Comparison of ENCODE assay signal across 16 mouse cellular contexts in the genomic region with DNA sequence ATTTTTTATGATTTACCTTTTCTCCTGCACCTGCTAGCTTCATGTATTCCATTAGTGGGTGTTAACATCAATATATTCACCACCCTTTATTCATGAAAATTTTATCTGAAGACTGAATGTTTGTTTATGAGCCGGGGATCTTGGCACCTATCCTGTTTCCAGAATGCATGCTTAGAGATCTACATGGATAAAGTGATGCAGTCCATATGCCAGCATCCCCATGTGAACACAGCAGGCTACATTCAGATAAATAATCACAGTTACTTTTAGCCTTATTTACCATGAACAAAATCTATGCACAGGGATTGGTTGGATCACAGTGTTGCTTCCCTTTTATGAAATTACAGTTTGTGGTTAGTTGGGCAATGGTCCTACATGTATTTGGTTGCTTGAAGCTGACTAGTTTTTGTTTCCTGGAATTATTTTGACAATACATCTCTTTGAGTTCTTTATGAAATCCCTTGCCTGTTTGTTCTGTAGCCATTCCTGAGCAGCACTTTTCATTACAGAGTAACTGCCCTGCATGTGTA. TPM values are rescaled to one million over a fixed set of nuclear protein-coding genes. Genes with fewer than 3 reads are reported as not detected.
DNase-seq lines count a peak whose midpoint lies in the region; ATAC-seq lines count a peak whose summit lies in the region.
"Had no signal": no experiment of that assay in that cellular context is flagged by ENCODE, and none has a peak within 500 bp of the region (broad histone marks: within the 10 kb centered on the region; RNA-seq: fewer than 3 reads in every experiment).

No protein-coding gene starts in this region.

- peak; percentile 73 for DNase-seq in heart, adult 11 months
- DNase-seq in heart, postnatal 14 days = no peak
- DNase-seq in Muller cell, postnatal 12 days (ENCODE audit: inconsistent ontology term) = peak; percentile 57
- no peak for DNase-seq in gastrocnemius, postnatal 36 days
- no peak for DNase-seq in spleen, adult 12 weeks (ENCODE audit: low spot score)
- DNase-seq: adrenal gland, postnatal 14 days; cerebellum, adult 18-20 months; gastrocnemius, postnatal 25 days; kidney, adult 8-10 months; kidney, postnatal 25 days; thymus, postnatal 14 days had no signal

- ATAC-seq in common myeloid progenitor, adult 5-6 weeks (replicated peaks; ENCODE audit: low read depth, poor library complexity, severe bottlenecking) = peak; percentile 60
- ATAC-seq in megakaryocyte, adult 5-6 weeks (ENCODE audit: poor library complexity, severe bottlenecking) = peak; percentile 64

- intact Hi-C loops in heart, postnatal 14 days (cut with DNase I) = no loop called here
- intact Hi-C loops in gastrocnemius, postnatal 36 days (cut with DNase I) = no loop called here

RNA-seq across cellular contexts. Expression of a gene that starts 16.5 kb away (rescaled TPM):
- total RNA-seq in heart, postnatal 14 days (2021) = 10 to 100 TPM; 41.4 to 42.7 TPM
- 38.6 and 44.5 TPM in 2 replicates for total RNA-seq in common myeloid progenitor, adult 5-6 weeks (2017)
- 163 and 174 TPM in 2 replicates for total RNA-seq in megakaryocyte, adult 5-6 weeks (2015)
- 174 and 189 TPM in 2 replicates for total RNA-seq in megakaryocyte, adult 5-6 weeks (2017)
- total RNA-seq in gastrocnemius, postnatal 36 days (2021) = 10 to 100 TPM; 21.5 to 24.3 TPM

RNA-seq across cellular contexts. Expression of a gene that starts 56.3 kb away (rescaled TPM):
- total RNA-seq in heart, postnatal 14 days (2021) = not detected
- not detected in 2 replicates for total RNA-seq in common myeloid progenitor, adult 5-6 weeks (2017)
- not detected in 2 replicates for total RNA-seq in megakaryocyte, adult 5-6 weeks (2015)
- total RNA-seq in megakaryocyte, adult 5-6 weeks (2017) = not detected in 2 replicates
- not detected for total RNA-seq in gastrocnemius, postnatal 36 days (2021)
- total RNA-seq: adrenal gland, postnatal 14 days; gastrocnemius, postnatal 25 days; layer of hippocampus, adult 8-10 months; left cerebral cortex, adult 18-20 months; midbrain, postnatal 0 days had no signal

RNA-seq across cellular contexts. Expression of a gene that starts 57.7 kb away (rescaled TPM):
- under 1 TPM; 0.46 to 0.86 TPM for total RNA-seq in heart, postnatal 14 days (2021)
- total RNA-seq in common myeloid progenitor, adult 5-6 weeks (2017) = not detected in 2 replicates
- total RNA-seq in megakaryocyte, adult 5-6 weeks (2015) = not detected in 2 replicates
- not detected in 2 replicates for total RNA-seq in megakaryocyte, adult 5-6 weeks (2017)
- under 1 TPM; 0.26 to 0.57 TPM for total RNA-seq in gastrocnemius, postnatal 36 days (2021)

Comparison
In these comparisons a context has a peak if more than half of its experiments do, and no peak if none do; other contexts are left out.
1. DNase-seq: peak in heart, adult 11 months (single experiment) and Muller cell, postnatal 12 days (single experiment); none in heart, postnatal 14 days (0 of 2), gastrocnemius, postnatal 36 days (0 of 2) and spleen, adult 12 weeks (single experiment).